Mouse (Mus musculus): ENCODE results near the gene Sept5. TPM values are rescaled to one million over a fixed set of nuclear protein-coding genes. Genes with fewer than 3 reads are reported as not detected.
A peak's percentile ranks its signal among the peaks of the same experiment; 100 is the strongest.

Gene Sept5
- polyA plus RNA-seq, 1 experiment: 3.1 TPM

DNA sequence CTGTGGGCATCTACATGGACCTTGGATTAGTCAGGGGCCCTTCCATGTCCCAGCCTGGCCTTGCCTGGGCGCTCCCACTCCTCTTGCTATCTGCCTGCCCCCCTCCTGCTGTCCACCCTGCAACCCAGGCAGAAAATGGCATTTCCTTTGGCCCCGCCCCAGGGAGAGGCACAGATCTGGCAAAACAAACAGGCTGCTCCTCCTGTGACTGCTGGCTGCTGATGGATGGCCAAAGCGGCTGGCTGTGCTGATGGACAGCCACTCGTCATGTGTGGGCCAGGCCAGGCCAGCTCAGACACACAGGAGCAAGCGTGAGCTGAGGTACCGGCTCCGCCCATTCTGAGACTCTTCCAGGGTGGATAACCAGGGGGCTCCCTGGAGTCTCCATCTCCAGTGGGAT lies 28.3 kb downstream of the Sept5 start:
- Histone ChIP-seq H3K4me3 (ENCODE audit: insufficient read depth, low read depth, low read length) (no peak overlapping the region), H3K27me3 (replicated peaks; ENCODE audit: control insufficient read depth, insufficient read depth, low read length) (no peaks in the 10 kb centered on the region; the same call in 1 of the 2 replicates), H3K4me1 (ENCODE audit: control insufficient read depth, insufficient read depth, low read length) (no peaks in the 10 kb centered on the region), H3K36me3 (ENCODE audit: control insufficient read depth, insufficient read depth, low read length) (no peaks in the 10 kb centered on the region), H3K27ac (ENCODE audit: insufficient read depth, low read depth, low read length) (no peak overlapping the region)
- no peak for TF ChIP-seq CTCF (conservative IDR thresholded peaks at IDR 0.05; ENCODE audit: insufficient read depth, insufficient read length, low read depth, low read length)
- no peak for TF ChIP-seq POLR2A (IDR thresholded peaks at IDR 0.05; ENCODE audit: low read depth, low read length)
- WGBS: 73% methylated on average over 7 of the region's 7 CpGs
- no peak for DNase-seq

DNA sequence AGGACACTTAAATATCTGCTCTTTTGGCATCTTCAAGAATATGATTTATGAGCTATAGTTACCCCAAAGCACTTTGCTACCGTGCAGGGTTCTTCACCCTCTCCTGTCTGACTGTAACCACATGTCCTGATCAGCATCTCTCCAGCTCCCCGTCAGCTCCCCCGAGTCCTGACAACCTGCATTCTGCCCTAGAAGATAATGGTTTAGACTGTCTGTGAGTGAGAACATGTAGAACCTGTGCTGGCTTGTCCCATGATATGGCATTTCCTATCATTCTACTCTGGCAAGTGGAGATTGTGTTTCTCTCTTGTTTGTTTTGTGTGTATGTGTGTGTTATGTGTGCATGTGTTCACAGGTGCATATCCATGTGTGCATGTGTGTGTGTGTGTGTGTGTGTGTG lies 31.7 kb downstream of the Sept5 start:
- Histone ChIP-seq H3K27me3 (replicated peaks; ENCODE audit: control insufficient read depth, insufficient read depth, low read length) (no peaks in the 10 kb centered on the region; the same call in 1 of the 2 replicates), H3K36me3 (ENCODE audit: control insufficient read depth, insufficient read depth, low read length) (no peaks in the 10 kb centered on the region), H3K4me1 (ENCODE audit: control insufficient read depth, insufficient read depth, low read length) (no peaks in the 10 kb centered on the region), H3K4me3 (ENCODE audit: insufficient read depth, low read depth, low read length) (no peak overlapping the region), H3K27ac (ENCODE audit: insufficient read depth, low read depth, low read length) (no peak overlapping the region)
- TF ChIP-seq CTCF (conservative IDR thresholded peaks at IDR 0.05; ENCODE audit: insufficient read depth, insufficient read length, low read depth, low read length) (no peak), POLR2A (IDR thresholded peaks at IDR 0.05; ENCODE audit: low read depth, low read length) (no peak)
- 83% methylated on average over 3 of the region's 3 CpGs for WGBS
- DNase-seq: no peak

DNA sequence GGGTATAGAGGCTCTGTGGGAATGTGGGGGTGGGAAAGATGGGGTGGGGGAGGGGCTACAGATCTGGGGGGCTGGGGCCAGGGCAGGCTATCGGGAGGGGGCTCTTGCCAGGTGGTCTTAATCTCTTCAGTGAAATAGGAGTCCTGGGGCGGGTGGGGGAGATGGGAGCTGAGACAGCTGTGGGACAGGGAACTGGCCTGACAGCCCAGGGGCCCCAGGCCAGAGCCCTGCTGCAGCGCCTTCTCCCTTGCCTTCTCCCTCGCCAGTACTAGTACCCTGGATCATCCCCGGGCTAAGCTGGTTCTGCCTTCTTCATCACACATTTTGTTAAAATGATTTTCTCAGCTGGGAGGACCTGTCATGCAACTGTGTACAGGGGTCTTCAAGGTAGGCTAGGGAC lies 33.5 kb downstream of the Sept5 start:
- 80% methylated on average over 5 of the region's 5 CpGs for WGBS
- DNase-seq: no peak
- Histone ChIP-seq H3K4me3 (ENCODE audit: insufficient read depth, low read depth, low read length) (no peak overlapping the region), H3K27me3 (replicated peaks; ENCODE audit: control insufficient read depth, insufficient read depth, low read length) (no peaks in the 10 kb centered on the region; the same call in 1 of the 2 replicates), H3K27ac (ENCODE audit: insufficient read depth, low read depth, low read length) (no peak overlapping the region), H3K36me3 (ENCODE audit: control insufficient read depth, insufficient read depth, low read length) (no peaks in the 10 kb centered on the region), H3K4me1 (ENCODE audit: control insufficient read depth, insufficient read depth, low read length) (no peaks in the 10 kb centered on the region)
- no peak for TF ChIP-seq CTCF (conservative IDR thresholded peaks at IDR 0.05; ENCODE audit: insufficient read depth, insufficient read length, low read depth, low read length)

GRCm38 (mm10) chr16:18593930-18594329 lies 35.8 kb downstream of the Sept5 start:
- no peaks in the 10 kb centered on the region for H3K4me1 ChIP-seq (ENCODE audit: control insufficient read depth, insufficient read depth, low read length)
- no peak overlapping the region for H3K27ac ChIP-seq (ENCODE audit: insufficient read depth, low read depth, low read length)
- WGBS: 89% methylated on average over 2 of the region's 2 CpGs
- no peaks in the 10 kb centered on the region for H3K36me3 ChIP-seq (ENCODE audit: control insufficient read depth, insufficient read depth, low read length)
- no peak overlapping the region for H3K4me3 ChIP-seq (ENCODE audit: insufficient read depth, low read depth, low read length)
- no peaks in the 10 kb centered on the region for H3K27me3 ChIP-seq (replicated peaks; ENCODE audit: control insufficient read depth, insufficient read depth, low read length)
- no peak for DNase-seq
- no peak for TF ChIP-seq CTCF (conservative IDR thresholded peaks at IDR 0.05; ENCODE audit: insufficient read depth, insufficient read length, low read depth, low read length)
- no peak for TF ChIP-seq POLR2A (IDR thresholded peaks at IDR 0.05; ENCODE audit: low read depth, low read length)

- no peaks in the 10 kb centered on the region for H3K4me1 ChIP-seq (ENCODE audit: control insufficient read depth, insufficient read depth, low read length)
- H3K36me3 ChIP-seq (ENCODE audit: control insufficient read depth, insufficient read depth, low read length): no peaks in the 10 kb centered on the region
- TF ChIP-seq POLR2A (IDR thresholded peaks at IDR 0.05; ENCODE audit: low read depth, low read length): no peak
- TF ChIP-seq CTCF (conservative IDR thresholded peaks at IDR 0.05; ENCODE audit: insufficient read depth, insufficient read length, low read depth, low read length): no peak
- no peak overlapping the region for H3K4me3 ChIP-seq (ENCODE audit: insufficient read depth, low read depth, low read length)
- DNase-seq: no peak
- 8% methylated on average over 59 of the region's 59 CpGs for WGBS
- no peaks in the 10 kb centered on the region; the same call in 1 of the 2 replicates for H3K27me3 ChIP-seq (replicated peaks; ENCODE audit: control insufficient read depth, insufficient read depth, low read length)
- no peak overlapping the region for H3K27ac ChIP-seq (ENCODE audit: insufficient read depth, low read depth, low read length)
Measured at GRCm38 (mm10) chr16:18591047-18592018, 38.4 kb downstream of the Sept5 start.

DNA sequence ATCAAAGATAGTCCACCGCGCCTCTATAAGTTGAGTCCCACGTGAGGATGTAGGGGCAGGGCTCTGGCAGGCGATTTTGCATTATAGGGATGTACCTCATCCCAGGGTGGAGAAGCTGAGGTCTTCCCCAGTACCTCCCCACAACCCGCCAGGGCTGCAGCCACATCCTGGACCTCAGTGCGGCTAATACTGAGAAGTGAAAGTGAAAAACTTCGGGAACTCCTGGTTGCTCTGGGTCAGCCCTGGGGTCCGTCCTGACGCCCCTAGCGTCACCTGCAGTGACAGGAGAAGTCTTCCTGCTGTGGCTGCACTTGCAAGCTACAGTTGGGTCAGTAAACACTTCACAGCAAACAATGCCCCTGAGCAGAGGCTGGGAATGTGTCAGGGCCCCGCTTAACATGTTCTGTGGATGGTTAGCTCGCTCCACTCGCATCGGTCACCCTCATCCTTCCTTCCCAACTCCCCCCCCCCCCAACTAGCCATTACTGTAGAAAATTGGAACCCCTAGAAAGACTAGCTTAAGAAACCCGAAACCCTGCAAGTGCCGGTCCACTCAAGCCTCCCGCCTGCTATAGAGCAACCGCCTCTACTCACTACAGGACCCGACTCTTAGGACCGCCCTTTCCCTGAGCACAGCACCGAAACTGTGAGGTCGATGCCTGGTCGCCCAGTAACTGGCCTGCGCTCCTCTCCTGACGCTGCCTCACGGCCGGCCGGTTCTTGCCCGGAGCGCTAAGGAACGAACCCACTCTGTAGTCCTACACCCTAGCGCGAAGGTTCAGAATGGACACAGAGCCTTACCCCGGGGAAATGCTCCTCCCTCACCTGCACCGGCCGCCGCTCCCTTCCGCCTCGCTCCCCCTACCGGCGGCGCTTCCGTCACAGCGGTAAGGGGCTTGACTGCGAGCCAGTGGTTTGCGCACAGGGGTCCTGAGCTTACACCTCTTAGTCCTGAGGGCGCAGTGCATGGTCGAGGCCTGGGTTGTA lies 39.7 kb downstream of the Sept5 start, which contains the start of gene Tbx1:
Gene Tbx1, minus strand, starts transcription at position 868 of the 987 bp plus-strand sequence.
- H3K27ac ChIP-seq (ENCODE audit: insufficient read depth, low read depth, low read length): no peak within 1 kb of the TSS
- peak within 1 kb of the TSS; percentile 41 for H3K4me3 ChIP-seq (ENCODE audit: insufficient read depth, low read depth, low read length)
- H3K36me3 ChIP-seq (ENCODE audit: control insufficient read depth, insufficient read depth, low read length): no peaks in the 10 kb centered on the region
- DNase-seq: peak; percentile 35
- H3K4me1 ChIP-seq (ENCODE audit: control insufficient read depth, insufficient read depth, low read length): no peaks in the 10 kb centered on the region
- WGBS: 13% methylated on average over 48 of the region's 48 CpGs
- no peaks in the 10 kb centered on the region; the same call in 1 of the 2 replicates for H3K27me3 ChIP-seq (replicated peaks; ENCODE audit: control insufficient read depth, insufficient read depth, low read length)
- TF ChIP-seq POLR2A (IDR thresholded peaks at IDR 0.05; ENCODE audit: low read depth, low read length) (no peak), CTCF (conservative IDR thresholded peaks at IDR 0.05; ENCODE audit: insufficient read depth, insufficient read length, low read depth, low read length) (peak; percentile 37)
